ENCODE assay signal across 26 mouse cellular contexts in the genomic region with DNA sequence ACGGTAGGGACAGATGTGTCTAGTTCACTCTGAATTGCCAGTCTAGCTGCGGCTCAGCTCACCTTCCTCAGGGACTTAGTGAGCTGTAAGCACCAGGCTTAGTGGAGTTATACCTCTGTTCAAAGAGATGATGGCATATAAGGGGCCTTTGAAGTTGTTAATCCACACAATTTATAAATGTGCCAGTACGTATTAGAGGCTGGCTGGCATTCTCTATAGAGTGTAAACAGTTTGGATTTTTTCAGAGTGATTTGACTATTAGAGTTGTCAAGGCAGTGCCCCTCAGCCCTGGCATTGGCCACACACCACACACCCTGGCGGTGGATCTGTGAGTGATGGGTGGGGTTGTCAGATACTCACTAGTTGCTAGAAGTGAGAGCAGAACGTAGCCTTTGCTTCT. TPM values are rescaled to one million over a fixed set of nuclear protein-coding genes. Genes with fewer than 3 reads are reported as not detected.
"Had no signal": no experiment of that assay in that cellular context is flagged by ENCODE, and none has a peak within 500 bp of the region (broad histone marks: within the 10 kb centered on the region; RNA-seq: fewer than 3 reads in every experiment).

No protein-coding gene starts in this region.

- H3K36me3 ChIP-seq: heart, embryonic 10.5 days; heart, embryonic 12.5 days; hindbrain, embryonic 10.5 days; hindbrain, embryonic 12.5 days; intestine, embryonic 15.5 days; limb, embryonic 10.5 days; limb, embryonic 12.5 days had no signal

- ATAC-seq: hindbrain, embryonic 16.5 days; inflammation-experienced regulatory T-cells, adult 6 months; intestine, embryonic 15.5 days; intestine, postnatal 0 days had no signal

- H3K4me3 ChIP-seq: gastrocnemius, adult 2 months; heart, embryonic 10.5 days; heart, embryonic 12.5 days; hindbrain, embryonic 10.5 days; hindbrain, embryonic 12.5 days; intestine, embryonic 15.5 days; layer of hippocampus, adult 2 months; left cerebral cortex, adult 2 months; limb, embryonic 10.5 days; limb, embryonic 12.5 days had no signal

- H3K4me2 ChIP-seq: heart, embryonic 12.5 days; hindbrain, embryonic 12.5 days; hindbrain, embryonic 14.5 days; intestine, embryonic 15.5 days; limb, embryonic 12.5 days; liver, embryonic 11.5 days had no signal

- DNase-seq: gastrocnemius, adult 2 months; gastrocnemius, postnatal 10 days; gastrocnemius, postnatal 25 days; heart, adult 11 months; heart, postnatal 10 days; heart, postnatal 4 days; kidney, adult 18-20 months; kidney, adult 8-10 months; kidney, postnatal 10 days; kidney, postnatal 25 days; kidney, postnatal 4 days; liver had no signal

- H3K9me3 ChIP-seq: heart, embryonic 10.5 days; heart, embryonic 12.5 days; hindbrain, embryonic 10.5 days; hindbrain, embryonic 12.5 days; intestine, embryonic 15.5 days; limb, embryonic 10.5 days; limb, embryonic 12.5 days had no signal

- H3K4me1 ChIP-seq: hindbrain, embryonic 10.5 days; intestine, embryonic 15.5 days; limb, embryonic 10.5 days; limb, embryonic 12.5 days had no signal

- H3K9ac ChIP-seq: heart, embryonic 12.5 days; hindbrain, embryonic 12.5 days; hindbrain, embryonic 14.5 days; intestine, embryonic 15.5 days; limb, embryonic 12.5 days had no signal

- H3K27me3 ChIP-seq: hindbrain, embryonic 12.5 days; intestine, embryonic 15.5 days; limb, embryonic 12.5 days had no signal

- H3K27ac ChIP-seq: gastrocnemius, adult 2 months; heart, embryonic 10.5 days; hindbrain, embryonic 10.5 days; hindbrain, embryonic 12.5 days; hindbrain, embryonic 14.5 days; intestine, embryonic 15.5 days; layer of hippocampus, adult 2 months; left cerebral cortex, adult 2 months; limb, embryonic 10.5 days; limb, embryonic 12.5 days had no signal

RNA-seq across cellular contexts. Expression of a gene that starts 58.9 kb away (rescaled TPM):
- polyA plus RNA-seq: heart, embryonic 12.5 days; inflammation-experienced regulatory T-cells, adult 6 months had no signal
